Mouse (Mus musculus) T-helper 2 cell (primary cell): ENCODE measurements around the gene Kcnj6.

ENCODE experiments used
- in situ Hi-C: fragments of 300-600 bp; cut with MboI, MseI; formaldehyde crosslinking; loops from one replicate; pipeline ENCODE4 v1.15.1; 2025; ENCODE audit warnings: high pct_unique_total_duplicates

The Kcnj6 gene

DNA sequence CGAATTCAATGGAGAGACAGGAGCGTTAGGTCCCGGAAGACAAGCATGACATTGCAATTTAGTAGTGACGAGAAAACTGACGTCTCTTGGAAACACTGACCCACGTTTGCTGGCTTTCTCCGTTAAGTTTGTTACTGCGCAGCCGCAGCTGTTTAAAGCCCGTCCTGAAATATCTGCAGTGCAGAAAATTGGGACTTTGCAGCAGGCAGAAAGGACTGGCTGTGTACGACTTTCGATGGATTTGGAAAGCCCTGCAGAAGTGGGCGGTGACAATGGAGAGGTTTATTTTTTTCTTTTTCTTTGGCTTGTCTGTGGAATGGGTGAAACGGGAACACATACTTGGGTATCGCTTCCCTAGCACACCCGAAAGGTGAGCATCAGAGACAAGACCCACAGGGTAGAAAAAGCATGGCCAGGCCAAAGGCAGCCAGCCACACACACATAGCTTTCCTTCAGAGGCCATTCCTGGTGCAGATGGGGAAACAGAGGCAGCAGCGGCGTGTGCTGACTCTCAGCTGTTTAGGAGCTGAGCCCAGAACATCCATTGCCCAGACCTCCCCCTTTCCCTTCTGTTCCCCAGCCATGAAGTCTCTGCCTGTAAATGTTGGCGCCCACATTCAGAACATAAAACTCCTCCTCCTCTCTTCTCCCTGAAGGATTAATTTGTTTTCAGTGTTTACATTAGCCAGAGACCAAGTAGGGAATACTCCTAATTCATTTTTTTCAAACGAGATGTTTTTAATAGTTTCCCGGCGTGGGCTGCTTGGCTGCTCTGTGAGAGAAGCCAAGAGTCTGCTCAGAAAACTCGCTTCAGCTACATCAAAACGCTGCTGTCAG is 215.2 kb downstream of the Kcnj6 start:
- in situ Hi-C loops = no loop called here

DNA sequence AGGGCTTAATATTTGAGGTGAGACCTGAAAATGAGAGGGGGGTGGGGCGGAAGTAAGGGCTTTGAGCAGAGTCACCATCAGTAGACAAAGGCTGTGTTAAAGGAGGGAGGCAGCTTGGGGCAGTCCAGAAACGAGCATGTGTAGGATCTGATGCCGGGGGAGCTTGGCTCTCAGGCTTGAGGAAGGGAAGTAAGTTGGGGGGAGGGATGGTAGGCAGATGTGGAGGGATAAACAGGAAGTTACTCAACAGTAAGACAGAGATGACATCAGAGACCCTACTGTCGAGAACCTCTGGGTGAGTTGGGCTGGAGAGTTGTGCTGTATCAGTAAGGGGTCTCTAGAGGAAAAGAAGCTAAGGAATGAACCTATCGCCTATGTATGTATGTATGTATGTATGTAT is 223.6 kb downstream of the Kcnj6 start:
- in situ Hi-C loops = no loop called here

DNA sequence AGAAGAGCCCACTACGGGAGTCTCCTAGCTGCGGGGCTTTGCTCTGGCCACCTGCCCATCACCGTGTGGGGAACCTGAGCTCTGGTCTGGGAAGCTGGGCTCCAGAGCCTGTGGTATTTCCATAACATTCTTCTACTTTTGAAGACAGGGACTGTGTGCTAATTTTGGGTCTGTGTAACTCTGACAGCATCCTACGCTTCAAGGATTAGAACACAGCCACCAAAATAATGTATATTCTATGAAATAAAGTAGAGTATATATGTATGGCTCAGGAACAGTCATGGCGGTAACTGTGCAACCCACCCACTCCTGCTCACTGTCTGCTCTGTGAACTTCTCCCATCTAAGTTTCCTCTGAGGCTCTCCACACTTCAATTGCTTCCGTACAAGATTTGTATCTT is 229.9 kb downstream of the Kcnj6 start:
- in situ Hi-C loops = no loop called here

DNA sequence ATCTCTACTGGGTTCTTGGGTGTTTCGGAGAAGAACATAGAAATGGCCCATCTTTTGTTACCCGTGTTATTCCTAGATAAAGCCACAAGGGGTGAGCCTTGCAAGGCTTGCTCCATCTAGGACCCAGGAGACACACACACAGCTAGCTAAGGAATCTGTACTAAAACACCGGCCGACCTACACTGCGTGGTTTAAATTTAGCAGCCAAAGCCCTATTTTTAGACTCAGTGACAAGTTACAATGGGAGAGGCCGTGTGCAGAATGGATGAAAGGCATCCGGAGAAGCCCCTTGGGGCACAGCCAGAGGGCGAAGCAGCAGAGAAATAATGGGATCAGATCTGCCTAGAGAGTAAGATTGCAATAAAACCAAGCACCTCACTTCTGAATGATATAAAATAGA is 232.4 kb downstream of the Kcnj6 start:
- in situ Hi-C loops = no loop called here

DNA sequence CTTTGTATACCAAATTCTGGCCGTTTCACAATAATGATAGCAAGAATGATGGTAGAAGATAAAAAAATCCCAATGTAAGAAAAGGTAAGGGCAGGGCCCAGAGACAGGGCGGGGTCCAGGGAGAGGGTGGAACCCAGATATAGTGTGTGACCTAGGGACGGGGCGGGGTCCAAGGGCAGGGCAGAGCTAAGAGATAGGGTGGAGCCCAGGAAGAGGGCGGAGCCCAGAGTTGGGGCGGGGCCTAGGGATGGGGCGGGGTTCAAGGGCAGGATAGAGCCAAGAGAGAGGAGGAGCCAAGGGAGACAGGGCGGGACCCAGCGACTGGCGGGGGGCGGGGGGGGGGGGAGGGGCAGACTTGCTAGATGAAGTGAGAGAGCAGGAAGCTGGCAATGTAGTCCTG is 236.8 kb downstream of the Kcnj6 start:
- in situ Hi-C loops = no loop called here

DNA sequence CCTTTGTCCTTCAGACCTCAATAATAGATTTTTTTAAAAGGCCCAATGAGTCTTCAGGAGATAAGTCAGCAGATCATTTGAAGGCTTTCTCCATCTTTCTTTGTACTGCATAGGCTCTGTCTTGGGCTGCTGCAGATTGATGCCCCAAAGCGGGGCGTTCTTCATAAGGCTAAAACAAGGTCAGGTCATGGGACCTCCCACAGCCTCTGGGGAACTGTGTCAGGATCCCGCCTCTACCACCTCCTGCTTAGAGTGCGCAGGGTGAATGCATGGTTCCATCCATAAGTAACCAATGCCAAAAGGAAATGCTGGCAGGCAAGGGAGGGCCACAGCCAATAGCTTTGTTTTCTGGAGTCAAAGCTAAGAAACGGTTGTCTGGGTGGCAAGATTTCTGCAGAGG is 237.7 kb downstream of the Kcnj6 start:
- in situ Hi-C loops = no loop called here

DNA sequence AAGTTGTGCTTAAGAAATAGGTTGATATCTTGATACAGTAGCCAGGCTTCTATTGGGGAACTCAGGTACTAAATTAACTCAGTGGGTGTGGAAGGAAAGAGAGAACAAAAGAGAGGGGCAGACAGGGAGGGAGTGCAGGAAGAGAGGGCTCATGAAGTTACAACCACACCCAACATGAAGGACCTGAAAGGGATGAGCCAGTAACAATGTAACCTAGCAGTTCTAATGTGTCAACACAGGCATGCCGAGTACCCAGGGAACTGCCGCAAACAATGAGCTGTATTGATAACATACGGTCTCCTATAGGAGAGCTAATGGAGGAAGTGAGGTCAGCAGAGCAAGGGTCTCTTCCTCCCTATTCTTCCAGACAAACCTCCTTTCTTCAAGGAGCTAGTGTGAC is 238.9 kb downstream of the Kcnj6 start:
- in situ Hi-C loops = no loop called here

DNA sequence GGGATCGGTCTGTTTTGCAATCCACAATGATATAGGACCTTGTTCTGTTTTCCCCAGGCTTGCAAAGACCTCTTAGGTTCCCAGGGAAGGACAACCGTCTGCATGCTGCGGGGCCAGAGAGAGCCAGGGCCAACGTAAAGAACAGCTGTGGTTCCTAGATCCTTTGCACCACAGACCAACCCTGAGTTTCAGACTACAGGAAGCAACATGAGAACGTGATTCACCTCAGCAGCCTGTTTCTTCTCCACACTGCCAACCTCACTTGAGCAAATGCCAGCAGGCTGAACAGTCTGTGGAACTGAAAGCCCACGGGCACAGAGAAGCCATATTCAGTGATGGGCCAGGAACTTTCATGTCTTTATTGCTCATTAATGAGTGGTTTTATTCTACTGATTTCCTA is 241.1 kb downstream of the Kcnj6 start:
- in situ Hi-C loops = no loop called here

DNA sequence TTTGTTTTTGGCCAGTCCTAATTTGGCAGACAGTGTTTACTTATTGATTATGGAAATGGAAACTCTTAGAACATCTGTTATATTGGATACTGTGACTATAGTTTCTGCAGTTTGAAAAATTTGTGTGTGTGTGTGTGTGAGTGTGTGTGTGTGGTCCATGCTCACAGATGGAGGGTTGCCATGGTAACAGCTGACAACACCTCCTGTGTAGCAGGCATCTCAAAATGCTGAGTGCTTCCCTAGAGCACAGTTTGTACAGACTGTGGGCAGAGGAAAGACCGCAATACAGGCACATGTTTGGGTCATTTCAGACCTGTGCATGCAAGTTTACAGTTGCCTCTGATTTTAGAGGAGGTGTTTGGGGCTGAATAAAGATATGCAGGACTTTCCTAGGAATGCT is 244.0 kb downstream of the Kcnj6 start:
- in situ Hi-C loops = no loop called here

DNA sequence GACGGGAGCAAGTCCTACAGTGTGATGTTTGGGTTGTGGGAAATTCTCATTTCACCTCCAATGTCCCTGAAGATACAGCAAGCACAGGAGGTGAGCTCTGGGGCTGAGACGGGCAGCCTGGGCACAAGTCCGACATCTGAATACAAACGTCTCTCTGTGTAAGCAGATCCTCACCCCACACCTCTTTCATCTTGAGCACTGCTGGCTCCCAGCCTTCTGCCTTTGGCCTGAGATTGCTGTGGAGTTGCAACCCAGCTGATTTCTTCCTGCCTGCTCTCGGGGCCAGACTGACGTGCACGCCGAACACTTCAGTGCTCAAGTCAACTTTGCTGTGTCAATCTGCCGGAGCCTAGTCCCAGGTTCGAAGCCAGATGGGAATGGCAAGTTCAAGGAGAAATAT is 244.7 kb downstream of the Kcnj6 start:
- in situ Hi-C loops = no loop called here

DNA sequence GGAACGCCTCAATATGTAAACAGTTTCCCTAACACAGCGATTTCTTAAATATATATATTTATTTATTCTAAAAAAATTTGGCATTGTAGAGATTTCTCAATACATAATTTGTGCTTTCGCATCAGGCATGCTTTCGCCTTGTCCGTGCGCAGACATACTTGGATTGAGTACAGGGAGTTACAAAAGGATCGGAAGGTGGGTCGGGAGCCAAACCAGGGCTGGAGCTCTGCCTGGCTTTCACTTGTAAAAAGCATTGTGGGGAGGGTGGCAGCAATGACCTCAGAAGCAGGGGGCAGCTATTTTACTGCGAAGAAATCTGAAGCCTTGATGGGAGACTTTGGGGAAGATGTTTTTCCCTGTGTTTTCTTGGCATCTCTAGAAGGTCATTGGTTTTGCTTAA is 252.5 kb downstream of the Kcnj6 start:
- in situ Hi-C loops = no loop called here

DNA sequence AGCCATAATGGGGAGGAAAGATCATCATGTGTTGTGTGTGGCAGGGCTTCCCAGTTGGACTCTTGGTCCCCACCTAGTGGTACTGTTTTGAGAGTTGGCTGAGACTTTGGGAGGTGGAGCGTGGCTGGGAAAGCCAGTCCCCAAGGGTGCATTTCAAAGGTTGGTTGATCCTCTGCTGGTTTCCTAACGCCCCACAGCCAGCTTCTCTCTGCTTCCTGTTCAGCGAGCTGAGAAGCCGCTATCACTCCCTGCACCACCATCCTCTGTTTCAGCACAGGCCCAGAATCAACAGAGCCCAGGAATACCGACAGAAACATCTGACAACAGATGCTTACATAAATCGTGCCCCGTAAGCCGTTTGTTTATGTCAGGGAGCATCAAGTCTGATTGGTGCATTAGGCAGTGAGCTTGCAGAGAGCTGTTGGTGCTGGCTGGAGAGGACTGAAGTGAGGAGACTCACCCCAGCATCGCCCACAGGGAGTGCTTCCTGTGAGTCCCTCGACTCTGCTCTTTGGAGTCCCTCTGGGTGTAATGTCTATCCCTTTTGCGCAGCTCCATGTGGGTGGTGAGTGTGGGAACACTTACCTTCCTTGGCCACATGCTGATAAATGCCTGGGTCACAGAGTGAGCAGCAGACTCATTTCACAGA is 253.5 kb downstream of the Kcnj6 start:
- in situ Hi-C loops = no loop called here

DNA sequence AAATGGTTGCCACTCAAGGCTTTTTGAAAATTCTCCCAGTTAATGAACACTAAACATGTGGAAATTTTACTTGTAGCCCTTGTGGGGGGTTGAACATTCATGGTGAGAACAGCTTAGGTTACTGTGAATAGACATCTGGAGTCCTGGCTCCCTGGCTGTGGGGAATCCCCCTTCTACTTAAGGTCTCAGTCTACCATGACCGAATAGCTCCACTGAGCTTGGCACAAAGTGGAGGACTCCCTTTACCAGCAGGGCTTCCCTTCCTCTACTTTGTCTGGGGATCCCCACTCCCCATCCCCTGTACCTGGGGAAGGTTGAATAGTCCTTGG is 260.2 kb downstream of the Kcnj6 start:
- in situ Hi-C loops = no loop called here

DNA sequence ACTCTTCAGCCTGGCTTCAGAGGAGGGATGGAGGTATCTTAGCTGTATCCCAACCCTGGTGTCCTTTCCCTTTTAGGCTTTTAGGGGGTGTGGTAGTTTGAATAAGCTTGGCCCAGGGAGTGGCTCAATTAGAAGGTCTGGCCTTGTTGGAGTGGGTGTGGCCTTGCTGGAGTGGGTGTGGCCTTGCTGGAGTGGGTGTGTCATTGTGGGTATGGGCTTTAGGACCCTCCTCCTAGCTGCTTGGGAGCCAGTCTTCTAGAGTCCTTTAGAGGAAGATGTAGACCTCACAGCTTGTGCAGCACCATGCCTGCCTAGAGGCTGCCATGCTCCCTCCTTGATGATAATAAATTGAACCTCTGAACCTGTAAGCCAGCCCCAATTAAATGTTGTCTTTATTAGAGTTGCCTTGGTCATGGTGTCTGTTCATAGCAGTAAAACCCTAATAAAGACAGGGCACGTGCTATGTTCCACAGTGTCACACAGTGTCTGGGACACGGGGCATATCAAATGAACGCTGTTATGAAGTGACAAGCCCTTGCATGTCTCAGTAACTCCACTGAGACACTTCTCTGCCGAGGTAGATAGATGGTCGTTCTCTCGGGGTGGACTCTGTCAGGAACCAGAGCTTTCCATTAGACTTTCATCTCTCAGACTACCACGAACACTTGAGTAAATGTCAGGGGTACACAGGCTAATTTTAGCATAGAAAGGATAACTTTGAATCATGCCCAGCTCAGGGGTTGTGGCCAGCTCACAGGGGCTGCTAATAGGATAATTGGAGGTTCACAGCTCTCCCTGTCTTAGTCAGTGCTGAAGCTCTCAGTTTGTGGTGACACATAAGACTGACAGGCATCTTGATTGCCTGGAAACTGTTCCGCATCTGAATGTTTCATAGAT is 260.8 kb downstream of the Kcnj6 start:
- in situ Hi-C loops = no loop called here

DNA sequence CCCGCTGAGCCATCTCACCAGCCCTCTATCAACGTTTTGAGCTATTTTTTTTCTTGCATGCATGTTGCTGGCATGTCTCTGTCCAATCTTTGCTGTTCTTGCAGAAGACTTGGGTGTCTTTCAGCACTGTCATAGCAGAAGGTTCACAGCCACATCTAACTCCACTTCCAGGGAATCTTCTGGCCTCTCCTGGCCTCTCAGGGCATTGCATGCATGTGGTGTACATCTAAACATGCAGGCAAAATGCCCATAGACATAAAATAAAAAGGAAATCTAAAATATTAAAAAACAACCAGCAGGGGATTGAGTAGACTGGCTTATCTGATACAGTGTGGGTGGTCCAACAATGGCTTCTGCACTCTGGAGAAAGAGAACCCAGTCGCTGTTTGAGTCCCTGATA is 262.0 kb downstream of the Kcnj6 start:
- in situ Hi-C loops = no loop called here

DNA sequence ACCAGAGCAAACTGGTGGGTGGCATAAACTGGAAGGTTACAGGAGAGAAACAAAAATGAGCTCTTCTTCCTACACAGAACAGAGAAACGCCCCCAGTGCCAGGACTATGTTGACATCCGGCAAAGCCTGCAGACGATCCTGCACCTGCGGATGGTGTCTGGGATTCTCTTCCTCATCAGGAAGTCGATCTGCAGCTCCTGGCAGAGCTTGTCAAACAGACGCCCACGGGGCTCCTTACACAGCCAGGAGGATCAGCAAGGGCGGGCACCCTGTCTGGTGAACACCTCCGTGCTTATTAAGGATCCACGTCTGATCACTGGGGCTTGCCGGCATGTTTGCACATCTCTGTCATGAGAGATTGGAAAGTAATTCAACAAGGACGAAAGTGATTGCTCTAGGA is 266.5 kb downstream of the Kcnj6 start:
- in situ Hi-C loops = no loop called here

DNA sequence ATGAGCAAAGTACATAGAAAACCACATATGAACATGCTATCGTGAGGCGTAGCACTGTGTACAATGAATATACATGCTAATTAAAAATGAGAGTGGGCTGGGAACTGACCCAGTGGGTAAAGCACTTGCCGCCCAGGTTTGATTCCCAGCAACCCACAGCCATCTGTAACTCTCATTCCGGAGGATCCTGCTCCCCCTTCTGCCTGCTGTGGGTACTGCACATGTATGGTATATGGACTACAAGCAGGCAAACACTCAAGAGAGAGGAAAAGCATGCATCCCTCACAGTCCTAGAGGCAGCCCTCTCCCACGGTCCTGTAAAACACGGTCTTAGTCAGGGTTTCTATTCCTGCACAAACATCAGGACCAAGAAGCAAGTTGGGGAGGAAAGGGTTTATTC is 268.3 kb downstream of the Kcnj6 start:
- in situ Hi-C loops = no loop called here

DNA sequence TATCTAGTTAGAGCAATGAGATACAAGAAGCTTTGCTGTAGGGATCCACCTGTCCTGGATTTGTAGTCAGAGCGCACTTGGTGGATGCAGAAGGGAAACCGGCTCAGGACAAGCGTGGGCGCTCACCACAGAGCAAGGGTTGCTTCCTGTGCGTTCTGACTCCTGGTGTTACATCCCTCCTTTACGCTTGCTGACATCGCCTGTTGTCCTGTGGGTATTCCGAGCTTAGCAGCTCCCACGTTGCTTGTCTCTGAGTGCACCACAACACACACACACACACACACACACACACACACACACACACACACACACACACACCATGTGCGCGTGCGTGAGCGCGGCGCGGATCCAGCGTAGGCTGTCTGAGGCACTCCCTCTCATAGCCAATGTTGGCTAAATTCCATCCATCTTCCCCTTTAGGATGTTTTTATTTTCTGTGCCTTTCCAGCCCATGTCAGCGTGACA is 272.7 kb downstream of the Kcnj6 start:
- in situ Hi-C loops = no loop called here

DNA sequence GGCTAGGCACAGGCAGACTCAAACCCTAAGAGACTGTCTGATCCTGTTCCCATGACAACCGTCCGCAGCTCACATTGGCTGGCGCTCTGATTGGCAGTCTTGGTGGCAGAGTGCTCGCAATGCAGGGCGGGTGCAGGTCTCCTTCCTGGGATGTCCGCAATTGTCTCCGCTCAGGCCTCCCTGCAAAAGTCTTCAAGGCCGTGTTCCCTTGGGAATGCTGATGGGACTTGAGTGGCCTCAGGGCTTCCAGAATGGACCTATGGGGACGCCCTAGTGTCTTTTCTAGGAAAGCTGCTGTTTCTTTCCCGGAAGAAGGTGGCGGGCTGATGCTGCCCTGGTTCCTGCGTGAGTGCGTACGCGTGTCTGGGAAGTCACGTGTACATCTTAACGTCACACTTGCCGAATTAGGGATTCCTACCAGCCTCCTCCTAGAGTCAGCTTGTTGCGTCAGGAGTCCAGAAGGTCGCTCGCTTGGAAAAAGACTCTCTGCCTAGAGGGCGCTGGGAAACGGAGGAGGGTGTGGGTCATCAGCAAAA is 273.4 kb downstream of the Kcnj6 start:
- in situ Hi-C loops = no loop called here

DNA sequence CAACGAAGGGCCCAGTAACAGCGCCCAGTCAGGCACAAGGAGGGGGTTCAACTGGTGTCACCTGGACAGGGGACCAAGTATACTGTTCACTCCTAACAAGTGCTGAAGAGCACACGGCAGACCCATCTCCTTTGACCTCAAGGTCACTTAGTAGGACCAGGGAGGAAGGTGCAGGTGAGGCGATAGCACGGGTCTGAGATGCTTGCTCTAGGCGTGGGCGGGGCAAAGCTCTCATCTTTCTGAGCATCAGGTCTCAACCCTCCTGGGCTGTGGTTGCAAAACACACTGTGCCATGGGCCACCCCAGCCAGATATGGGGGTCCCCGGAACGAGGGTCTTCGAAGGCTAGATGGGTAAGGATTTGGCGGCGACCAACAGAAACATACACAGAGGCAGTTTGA is 274.6 kb downstream of the Kcnj6 start:
- in situ Hi-C loops = no loop called here

DNA sequence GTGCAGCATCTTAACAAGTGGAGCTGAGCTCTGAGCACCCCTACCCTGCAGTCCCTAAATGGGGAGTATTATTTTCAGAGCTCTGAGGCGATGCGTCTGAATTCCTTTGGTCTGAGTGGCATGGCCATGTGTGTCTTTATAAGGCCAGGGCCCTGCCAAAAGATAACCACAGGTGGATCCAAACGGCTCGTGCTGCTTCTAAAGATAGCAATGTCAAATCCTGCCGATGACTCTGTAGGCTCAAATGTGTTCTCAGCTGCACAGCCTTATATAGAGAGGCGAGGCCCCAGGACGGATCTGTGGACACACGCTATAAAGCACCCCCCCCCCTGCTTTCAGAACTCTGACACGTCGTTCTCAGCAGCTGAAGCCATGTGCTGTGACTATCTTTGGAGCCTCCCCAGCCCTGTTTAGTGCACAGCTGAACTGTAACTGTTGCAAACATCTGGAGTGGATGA is 275.9 kb downstream of the Kcnj6 start:
- in situ Hi-C loops = no loop called here

DNA sequence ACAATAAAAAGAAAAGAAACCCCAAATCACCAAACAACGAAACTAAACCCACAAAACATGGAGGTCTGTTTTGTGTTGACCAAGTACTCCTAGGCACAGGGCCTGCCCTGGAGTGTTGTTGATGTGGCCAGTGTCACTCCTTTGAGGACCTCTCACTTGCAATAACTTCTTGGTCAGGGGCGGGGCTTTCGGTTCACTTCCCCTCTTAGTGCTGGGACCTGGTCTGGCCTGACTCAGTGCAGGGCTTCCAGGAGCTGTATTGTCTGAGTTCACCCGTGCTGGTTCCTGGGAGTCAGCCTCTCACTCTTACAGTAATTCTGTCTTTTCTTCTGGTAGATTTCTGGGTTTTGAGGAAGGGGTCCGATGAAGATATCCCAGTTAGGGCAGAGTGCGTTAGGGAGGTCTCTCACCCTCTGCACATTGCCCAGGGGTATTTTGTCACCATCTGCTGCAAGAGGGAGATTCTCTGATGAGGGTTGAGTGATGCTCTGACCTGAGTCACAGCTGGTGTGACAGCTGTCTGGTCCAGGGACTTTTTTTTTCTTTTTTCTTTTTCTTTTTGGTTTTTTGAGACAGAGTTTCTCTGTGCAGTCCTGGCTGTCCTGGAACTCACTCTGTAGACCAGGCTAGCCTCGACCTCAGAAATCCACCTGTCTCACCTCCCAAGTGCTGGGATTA is 276.9 kb downstream of the Kcnj6 start:
- in situ Hi-C loops = no loop called here
